Mouse (Mus musculus) adrenal gland, adult (tissue): ENCODE results near the gene Pitx2.

ENCODE experiments used
- DNase-seq, 2 experiments: peaks; one replicate each; pipeline ENCODE4 v3.0.0; 2022 to 2023; ENCODE audit warnings: low spot score in 1 of 2; ENCODE audit not compliant: inconsistent age in 2 of 2

The Pitx2 gene

DNA sequence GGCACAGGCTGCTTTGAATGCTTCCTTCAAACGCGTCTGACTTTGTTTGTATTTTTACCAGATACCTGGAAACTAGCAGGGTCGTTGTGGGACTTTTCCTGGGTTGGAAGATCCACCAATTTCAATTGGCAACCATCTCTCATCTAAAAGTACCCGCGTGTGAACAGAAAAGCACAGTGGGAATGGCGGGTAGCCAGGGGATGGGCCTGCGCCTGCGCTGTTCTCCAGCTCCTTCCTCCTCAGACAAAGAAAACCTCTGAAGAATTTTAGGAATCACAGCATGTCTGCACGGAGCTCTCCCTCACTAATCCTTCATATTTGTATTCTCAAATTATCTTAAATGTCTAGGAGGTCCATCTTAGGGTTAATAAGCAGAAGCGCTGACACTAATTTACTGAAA lies 54.6 kb downstream of the Pitx2 start:
- no peak for DNase-seq

DNA sequence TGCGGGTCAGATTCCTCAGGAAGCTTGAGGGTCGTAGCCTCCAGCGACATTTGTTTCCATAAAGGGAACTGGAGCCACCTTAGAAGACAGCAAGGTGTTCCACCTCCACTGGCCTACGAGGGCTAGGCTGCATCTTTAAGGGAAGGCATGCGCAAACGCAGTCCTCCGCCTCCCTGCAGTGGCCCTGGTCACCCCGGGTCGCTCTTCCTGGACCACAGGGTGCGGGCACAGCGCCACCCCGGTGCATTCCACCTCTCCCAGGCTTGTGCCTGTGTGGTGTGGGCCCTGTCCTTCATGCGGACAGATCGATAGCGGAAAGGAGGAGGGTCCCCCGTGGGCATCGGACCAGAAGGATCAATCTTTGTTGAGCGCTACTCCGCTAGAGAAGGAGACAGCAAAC lies 56.6 kb downstream of the Pitx2 start:
- DNase-seq = no peak

DNA sequence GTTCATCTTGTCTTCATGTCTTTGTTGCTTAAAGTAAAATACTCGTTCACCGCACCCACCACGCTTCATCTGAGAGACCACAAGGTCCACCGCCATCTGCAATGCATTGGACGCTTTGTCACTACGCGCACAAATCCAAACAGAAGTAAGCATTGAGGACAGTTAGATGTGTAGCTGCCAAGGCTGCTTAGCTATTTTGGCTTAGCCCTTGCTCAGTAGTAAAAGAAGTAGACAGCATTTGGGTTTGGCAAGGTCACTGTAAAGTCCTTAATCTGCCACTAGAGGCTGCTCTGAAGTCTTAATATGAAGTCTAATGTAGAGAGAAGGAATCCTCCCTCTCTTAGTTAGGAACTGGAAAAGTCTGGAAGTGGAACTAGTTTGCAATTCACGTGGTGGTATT lies 57.1 kb downstream of the Pitx2 start:
- DNase-seq = peak in 1 of 2 experiments; percentile 69

- DNase-seq = no peak
Observed at GRCm38 (mm10) chr3:129258497-129258896, 58.8 kb downstream of the Pitx2 start.
